Mouse (Mus musculus): ENCODE results near the gene Dpp3. TPM values are rescaled to one million over a fixed set of nuclear protein-coding genes. Genes with fewer than 3 reads are reported as not detected.
A peak's percentile ranks its signal among the peaks of the same experiment; 100 is the strongest.
"Not testable (repeated sequence)": the region's sequence is repeated elsewhere in the genome, so short reads cannot be mapped to it uniquely, and the experiment has no call there.

Dpp3 gene
- total and polyA plus RNA-seq, 3 experiments, result 93.0 to 313 (median 104) TPM

DNA sequence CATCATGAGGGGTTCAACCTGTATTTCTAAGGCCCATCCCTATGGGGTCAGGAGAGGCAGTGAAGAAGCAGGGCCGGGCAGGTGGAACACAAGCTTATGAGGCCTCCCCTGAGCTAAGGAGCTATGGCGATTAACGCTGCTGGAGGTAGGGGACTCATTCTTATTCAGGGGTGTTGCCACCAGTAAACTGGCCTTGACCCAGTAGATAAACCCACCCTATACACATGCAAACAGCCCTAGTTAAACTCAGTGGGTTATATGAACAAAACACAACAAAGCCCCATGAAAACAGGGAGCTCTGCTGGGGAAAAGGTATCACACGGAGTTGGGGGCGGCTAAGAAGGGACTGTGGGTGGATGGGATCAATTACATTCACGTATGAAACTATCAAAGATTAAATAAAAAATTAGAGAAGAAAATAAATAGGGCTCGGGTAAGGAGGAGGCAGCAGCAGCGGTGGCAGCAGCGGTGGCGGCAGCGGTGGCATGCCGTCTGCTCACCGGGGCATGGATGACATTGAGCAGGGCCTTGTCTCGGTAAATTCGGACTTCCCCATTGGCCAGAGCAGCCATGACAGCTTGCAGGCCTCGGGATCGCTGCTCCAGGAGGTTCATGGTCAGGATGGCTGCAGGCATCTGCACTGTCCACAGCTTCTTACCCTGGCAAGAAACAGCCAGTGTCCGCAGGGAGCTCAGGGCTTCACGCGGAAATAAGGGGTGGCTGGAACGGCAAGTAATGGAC, 31.1 kb downstream of the Dpp3 start:
- no peak for DNase-seq

DNA sequence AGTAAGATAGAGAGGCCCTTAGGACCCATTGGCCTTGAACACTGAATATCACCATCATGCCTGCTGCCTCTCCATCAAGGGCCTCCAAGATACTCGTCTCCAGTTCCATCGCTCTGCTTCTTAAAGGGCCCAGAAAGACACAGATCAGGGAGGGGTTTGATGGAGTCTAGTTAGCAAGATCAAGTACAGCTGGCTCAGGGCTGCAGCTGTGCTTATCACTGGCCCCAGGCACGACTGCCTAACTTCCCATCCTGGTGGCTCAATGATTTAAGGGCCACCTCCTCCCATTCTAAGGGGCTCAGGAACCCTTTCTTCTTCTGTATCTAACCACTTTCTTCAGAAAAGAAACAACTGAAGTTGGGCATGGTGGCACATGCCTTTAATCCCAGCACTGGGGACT, 36.3 kb downstream of the Dpp3 start:
- no peak for DNase-seq

DNA sequence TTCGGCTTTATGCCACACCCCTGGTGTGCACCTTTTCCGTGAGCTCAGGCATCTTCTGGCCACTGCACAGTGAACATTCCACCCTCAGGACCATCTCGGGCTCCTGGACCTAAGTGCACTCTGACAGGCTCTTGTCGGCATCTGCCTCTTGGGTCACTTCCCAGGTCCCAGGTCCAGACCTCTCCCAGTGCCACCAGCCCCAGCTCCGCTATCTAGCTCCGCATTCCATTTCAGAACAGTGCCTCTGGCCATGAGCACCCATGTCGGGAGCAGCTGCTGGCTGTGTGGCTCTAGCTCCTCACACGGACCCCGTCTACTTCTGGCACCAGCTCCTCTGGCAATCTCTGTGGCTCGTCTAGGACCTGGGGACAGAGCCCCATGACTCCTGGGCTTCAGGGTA, 38.3 kb downstream of the Dpp3 start:
- no peak for DNase-seq

DNA sequence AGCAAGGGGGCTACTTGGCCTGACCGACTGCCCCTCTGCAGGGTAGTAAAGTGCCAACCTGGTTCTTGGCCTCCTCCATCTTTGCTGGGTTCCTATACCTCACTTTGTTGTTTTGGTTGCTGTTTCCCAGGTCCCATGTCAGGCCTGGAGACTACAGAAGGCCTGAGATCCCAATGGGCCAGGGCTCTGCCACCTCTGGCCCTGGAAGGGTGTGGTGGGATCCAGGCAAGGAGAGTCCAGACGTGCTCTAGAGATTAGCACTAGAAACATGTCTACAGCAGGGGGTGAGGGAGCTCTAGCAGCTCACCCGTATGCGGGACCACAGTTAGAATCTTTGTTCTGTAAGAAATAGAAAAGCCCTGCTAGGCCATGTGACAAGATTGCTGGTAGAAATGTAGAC, 44.1 kb downstream of the Dpp3 start:
- DNase-seq, result no peak

DNA sequence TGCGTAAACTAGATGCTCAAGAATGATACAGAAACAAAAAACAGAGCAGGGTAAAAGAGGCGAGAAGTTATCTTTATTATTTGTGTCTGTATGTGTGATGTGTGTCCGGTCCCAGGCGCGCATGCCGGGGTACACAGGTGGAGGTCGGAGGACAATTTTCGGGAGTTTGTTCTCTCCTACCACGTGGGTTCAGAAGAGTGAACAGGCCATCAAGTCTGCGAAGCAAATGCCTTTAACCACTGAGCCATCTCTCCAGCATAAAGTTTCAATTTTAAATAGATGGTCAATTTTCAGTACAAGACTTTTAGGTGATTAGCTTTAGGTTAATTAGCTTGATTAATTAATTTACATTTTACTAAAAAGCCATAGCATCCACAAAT, 48.8 kb downstream of the Dpp3 start:
- no peak for DNase-seq

DNA sequence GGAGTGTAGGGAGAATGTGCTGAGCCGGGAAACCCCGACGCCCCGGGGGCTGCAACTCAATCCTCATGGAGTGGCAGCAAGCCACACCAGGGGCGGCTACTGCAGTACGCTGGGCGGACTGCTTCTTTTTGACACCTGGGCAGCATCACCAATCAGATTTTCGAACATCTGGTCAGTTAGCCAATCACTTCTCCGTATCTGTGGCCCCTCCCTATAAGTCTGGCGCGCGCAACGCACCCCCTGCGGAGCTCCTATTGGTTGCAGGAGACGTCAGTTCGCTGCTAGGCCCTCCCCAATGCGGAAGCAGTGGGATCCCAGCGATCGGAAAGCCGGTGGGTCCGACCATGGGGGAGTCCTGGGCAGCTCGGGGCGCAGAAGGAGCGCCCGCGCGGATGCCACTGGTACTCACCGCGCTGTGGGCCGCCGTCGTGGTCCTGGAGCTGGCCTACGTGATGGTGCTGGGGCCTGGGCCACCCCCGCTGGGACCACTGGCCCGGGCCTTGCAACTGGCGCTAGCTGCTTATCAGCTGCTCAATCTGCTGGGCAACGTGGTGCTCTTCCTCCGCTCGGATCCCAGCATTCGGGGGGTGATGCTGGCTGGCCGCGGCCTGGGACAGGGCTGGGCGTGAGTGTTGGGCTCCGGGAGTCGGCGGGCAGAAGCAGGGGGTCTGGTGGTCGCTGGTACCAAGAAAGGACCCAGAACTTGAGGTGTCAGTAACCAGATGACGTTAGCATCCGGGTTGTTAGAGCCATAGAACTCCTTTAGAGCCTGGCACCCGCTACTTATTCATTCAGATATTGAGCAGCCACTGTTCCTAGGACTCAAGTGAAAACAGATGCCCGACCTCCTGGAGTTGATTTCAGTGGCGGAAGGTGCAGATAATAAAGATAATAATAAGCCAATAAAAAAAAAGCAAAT, 49.4 kb downstream of the Dpp3 start, which contains the start of gene Zdhhc24:
TSS of gene Zdhhc24 (plus strand) at position 264 of the 919 bp plus-strand sequence.
- peak; percentile 98 for DNase-seq

DNA sequence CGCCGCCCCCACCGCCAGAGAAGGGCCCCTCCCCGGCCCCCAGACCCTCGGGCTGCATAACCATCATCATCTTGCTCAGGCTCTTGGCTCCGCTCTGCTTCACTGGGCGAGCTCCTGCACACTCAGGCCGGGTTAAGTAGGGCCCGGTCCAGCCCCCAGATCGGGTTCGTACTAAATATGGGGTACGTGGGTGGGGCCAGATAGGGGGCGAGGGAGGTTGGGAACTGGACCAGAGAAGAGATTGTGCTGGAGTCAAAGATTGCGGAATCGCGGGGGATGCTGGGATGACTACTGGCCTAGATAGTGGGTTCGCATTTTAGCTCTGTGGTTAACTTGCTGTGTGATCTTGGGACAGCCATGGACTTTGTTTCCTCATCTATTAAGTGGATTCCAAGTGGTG, 50.3 kb downstream of the Dpp3 start, which contains the start of gene Actn3:
TSS of gene Actn3 (minus strand) at position 125 of the 400 bp plus-strand sequence.
- no peak for DNase-seq

DNA sequence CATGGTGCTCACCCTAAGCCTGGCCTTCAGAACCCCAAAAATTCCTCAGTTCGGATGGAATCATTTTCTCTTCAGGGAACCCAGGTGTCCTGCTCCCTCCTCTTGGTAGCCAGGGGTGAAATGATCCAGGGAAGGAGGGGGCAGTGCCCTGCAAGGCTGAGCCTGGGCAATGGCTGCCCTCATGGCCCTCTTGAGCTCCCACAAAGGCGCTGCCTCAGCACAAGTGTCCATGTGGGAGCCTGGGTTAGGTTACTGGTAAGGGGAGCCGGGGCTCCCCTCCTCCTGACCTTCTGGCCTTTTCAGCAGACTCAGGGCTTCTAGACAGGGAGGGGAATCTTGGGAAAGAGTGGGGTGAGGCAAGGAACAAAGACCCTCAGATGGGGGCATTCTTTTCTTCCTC, 51.3 kb downstream of the Dpp3 start:
- DNase-seq, result no peak

DNA sequence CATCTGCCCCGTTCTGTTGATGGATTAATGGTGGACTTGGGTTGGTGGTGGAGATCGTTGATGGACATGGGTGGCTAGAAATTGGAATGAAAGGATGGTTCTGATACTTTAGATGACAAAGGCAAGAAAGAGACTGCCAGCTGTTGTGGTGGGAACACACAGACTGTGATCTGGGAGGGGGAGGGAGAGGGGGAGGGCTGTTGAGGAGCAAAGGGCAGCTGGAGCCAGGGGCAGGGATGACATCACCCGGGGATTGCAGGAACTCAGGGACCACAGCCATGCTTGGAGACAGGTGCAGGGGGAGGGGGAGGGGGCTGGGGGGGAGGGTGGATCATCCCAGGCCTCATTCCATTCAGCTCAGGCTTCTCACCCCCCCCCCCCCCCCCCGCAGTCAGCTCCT, 51.8 kb downstream of the Dpp3 start:
- DNase-seq, result no peak

DNA sequence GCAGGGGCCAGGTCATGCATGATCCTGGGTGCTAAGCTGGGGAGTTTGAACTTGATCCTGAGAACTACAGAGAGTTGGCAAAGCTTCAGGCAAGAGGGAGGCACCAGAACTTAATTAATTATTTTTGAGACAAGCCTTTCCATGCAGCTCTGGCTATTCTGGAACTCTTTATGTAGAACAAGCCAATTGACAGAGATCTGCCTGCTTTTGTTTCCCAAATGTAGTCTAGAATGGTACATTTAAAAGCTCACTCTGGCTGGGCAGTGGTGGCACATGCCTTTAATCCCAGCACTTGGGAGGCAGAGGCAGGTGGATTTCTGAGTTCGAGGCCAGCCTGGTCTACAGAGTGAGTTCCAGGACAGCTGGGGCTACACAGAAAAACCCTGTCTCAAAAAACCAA, 53.5 kb downstream of the Dpp3 start:
- not testable (repeated sequence) for DNase-seq

DNA sequence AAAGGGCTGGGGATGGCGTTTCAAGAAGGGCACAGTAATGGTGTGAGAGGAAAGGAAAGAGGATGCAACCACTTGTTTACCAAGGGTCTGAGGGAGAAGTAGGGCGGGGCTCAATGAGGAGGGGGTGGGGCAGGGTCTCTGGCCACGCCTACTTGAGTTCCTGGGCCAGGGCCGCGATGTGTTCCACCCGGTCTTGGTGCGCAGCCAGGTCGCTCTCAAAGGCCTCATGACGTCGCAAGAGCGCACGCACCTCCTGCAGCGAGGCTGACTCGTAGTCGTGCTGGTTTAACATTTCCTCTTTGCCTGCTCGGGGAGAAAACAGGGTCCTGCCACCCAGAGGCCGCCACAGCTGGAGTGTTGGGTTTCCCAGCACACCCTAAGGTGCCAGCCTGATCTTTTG, 62.9 kb downstream of the Dpp3 start:
- peak; percentile 39 for DNase-seq

DNA sequence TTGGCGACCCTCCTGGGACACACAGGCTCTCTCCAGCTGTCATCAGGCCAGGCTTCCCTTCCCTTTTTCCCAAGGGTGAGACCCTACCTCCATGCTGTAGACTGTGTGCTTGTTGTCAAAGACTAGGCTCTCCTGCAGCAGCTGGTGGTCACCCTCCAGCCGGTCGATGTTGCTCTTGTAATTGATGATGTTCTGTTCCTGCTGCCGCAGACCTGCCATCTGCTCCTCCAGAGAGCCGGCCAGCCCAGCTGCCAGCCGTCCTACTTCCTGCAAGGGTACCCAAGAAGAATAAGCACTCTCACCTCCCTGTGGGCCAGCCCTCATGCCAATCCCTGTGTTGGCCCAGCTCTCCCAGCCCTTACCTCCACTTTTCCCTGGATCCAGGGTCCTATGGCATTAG, 65.0 kb downstream of the Dpp3 start:
- no peak for DNase-seq

DNA sequence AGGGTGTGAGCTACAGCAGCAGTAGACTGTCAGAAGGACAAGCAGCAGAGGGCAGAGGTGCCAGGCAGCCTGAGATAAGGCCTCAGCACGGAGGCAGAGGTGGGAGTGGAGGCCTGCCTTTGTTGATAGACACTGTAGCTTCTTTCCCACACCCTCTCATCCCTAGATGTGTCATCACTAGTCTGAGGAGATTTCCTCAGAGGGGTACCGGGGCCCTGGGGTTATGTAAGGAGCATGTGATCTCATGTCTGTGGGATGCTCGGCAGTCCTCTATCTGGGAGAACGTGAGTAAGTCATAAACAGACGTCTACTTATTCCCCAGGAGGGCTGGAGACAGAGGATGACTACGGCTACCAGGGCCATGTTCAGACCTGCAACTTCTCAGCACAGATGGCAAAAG, 69.0 kb downstream of the Dpp3 start:
- no peak for DNase-seq

Other genes starting within 250 kb of the Dpp3 start
- under 1 TPM in 1 of 2 experiments, not detected in 1; 0.12 TPM for gene Gm960, start 229.6 kb downstream of the Dpp3 start, total RNA-seq (2021)
- gene Gm960, start 229.6 kb downstream of the Dpp3 start, polyA plus RNA-seq (2012; rRNA removed), result 0.27 and 2.3 TPM in 2 replicates
- gene Sptbn2, start 217.1 kb downstream of the Dpp3 start, total RNA-seq (2021), result under 1 TPM; 0.58 to 0.83 TPM
- 0.30 and 0.42 TPM in 2 replicates for gene Sptbn2, start 217.1 kb downstream of the Dpp3 start, polyA plus RNA-seq (2012; rRNA removed)
- 10 to 100 TPM; 12.4 to 17.9 TPM for gene Rbm4b, start 171.8 kb downstream of the Dpp3 start, total RNA-seq (2021)
- 5.8 and 7.4 TPM in 2 replicates for gene Rbm4b, start 171.8 kb downstream of the Dpp3 start, polyA plus RNA-seq (2012; rRNA removed)
- gene Rbm4, start 134.4 kb downstream of the Dpp3 start, total RNA-seq (2021), result 10 to 100 TPM; 50.2 to 72.7 TPM
- gene Rbm4, start 134.4 kb downstream of the Dpp3 start, polyA plus RNA-seq (2012; rRNA removed), result 11.8 and 14.7 TPM in 2 replicates
- 10 to 100 TPM; 15.3 to 25.3 TPM for gene Gm21992, start 116.7 kb downstream of the Dpp3 start, total RNA-seq (2021)
- gene Gm21992, start 116.7 kb downstream of the Dpp3 start, polyA plus RNA-seq (2012; rRNA removed), result 24.1 and 31.9 TPM in 2 replicates
- gene Rbm14, start 116.7 kb downstream of the Dpp3 start, total RNA-seq (2021), result 10 to 100 TPM; 37.9 to 45.9 TPM
- 83.4 and 97.2 TPM in 2 replicates for gene Rbm14, start 116.7 kb downstream of the Dpp3 start, polyA plus RNA-seq (2012; rRNA removed)
- gene Ccs, start 89.0 kb downstream of the Dpp3 start, total RNA-seq (2021), result 100 to 1,000 TPM in 1 of 2 experiments, 10 to 100 TPM in 1; 63.8 to 107 TPM
- 79.1 and 102 TPM in 2 replicates for gene Ccs, start 89.0 kb downstream of the Dpp3 start, polyA plus RNA-seq (2012; rRNA removed)
- under 1 TPM; 0.17 to 0.20 TPM for gene Ccdc87, start 88.9 kb downstream of the Dpp3 start, total RNA-seq (2021)
- 0.09 TPM in 1 of 2 replicates, not detected in the other for gene Ccdc87, start 88.9 kb downstream of the Dpp3 start, polyA plus RNA-seq (2012; rRNA removed)
- gene Ctsf, start 73.2 kb downstream of the Dpp3 start, total RNA-seq (2021), result 100 to 1,000 TPM; 214 to 421 TPM
- 1,208 and 1,259 TPM in 2 replicates for gene Ctsf, start 73.2 kb downstream of the Dpp3 start, polyA plus RNA-seq (2012; rRNA removed)
- gene Actn3, start 50.4 kb downstream of the Dpp3 start, total RNA-seq (2021), result 1 to 10 TPM in 1 of 2 experiments, under 1 TPM in 1; 0.43 to 1.0 TPM
- 0.16 and 0.47 TPM in 2 replicates for gene Actn3, start 50.4 kb downstream of the Dpp3 start, polyA plus RNA-seq (2012; rRNA removed)
- gene Zdhhc24, start 49.6 kb downstream of the Dpp3 start, total RNA-seq (2021), result 10 to 100 TPM; 16.7 to 21.8 TPM
- gene Zdhhc24, start 49.6 kb downstream of the Dpp3 start, polyA plus RNA-seq (2012; rRNA removed), result 78.3 and 80.4 TPM in 2 replicates
- gene Bbs1, start 21.7 kb downstream of the Dpp3 start, total RNA-seq (2021), result 10 to 100 TPM in 1 of 2 experiments, 1 to 10 TPM in 1; 5.9 to 13.9 TPM
- 6.1 and 6.2 TPM in 2 replicates for gene Bbs1, start 21.7 kb downstream of the Dpp3 start, polyA plus RNA-seq (2012; rRNA removed)
- gene Peli3, start 14.8 kb upstream of the Dpp3 start, total RNA-seq (2021), result 10 to 100 TPM in 1 of 2 experiments, 1 to 10 TPM in 1; 8.9 to 11.8 TPM
- 15.4 and 16.5 TPM in 2 replicates for gene Peli3, start 14.8 kb upstream of the Dpp3 start, polyA plus RNA-seq (2012; rRNA removed)
- gene Mrpl11, start 33.9 kb upstream of the Dpp3 start, total RNA-seq (2021), result 10 to 100 TPM; 43.1 to 60.6 TPM
- gene Mrpl11, start 33.9 kb upstream of the Dpp3 start, polyA plus RNA-seq (2012; rRNA removed), result 16.3 and 19.7 TPM in 2 replicates
- under 1 TPM; 0.43 to 0.55 TPM for gene Npas4, start 62.0 kb upstream of the Dpp3 start, total RNA-seq (2021)
- gene Npas4, start 62.0 kb upstream of the Dpp3 start, polyA plus RNA-seq (2012; rRNA removed), result 1.1 and 1.3 TPM in 2 replicates
- gene Slc29a2, start 95.6 kb upstream of the Dpp3 start, total RNA-seq (2021), result 1 to 10 TPM; 4.3 to 6.9 TPM
- 12.6 and 13.4 TPM in 2 replicates for gene Slc29a2, start 95.6 kb upstream of the Dpp3 start, polyA plus RNA-seq (2012; rRNA removed)
- gene B4gat1, start 110.5 kb upstream of the Dpp3 start, total RNA-seq (2021), result 10 to 100 TPM; 27.8 to 44.9 TPM
- gene B4gat1, start 110.5 kb upstream of the Dpp3 start, polyA plus RNA-seq (2012; rRNA removed), result 49.9 and 51.8 TPM in 2 replicates
- 1 to 10 TPM; 1.6 to 2.6 TPM for gene AC124502.3, start 110.6 kb upstream of the Dpp3 start, total RNA-seq (2021)
- 0.55 and 0.89 TPM in 2 replicates for gene AC124502.3, start 110.6 kb upstream of the Dpp3 start, polyA plus RNA-seq (2012; rRNA removed)
- gene Brms1, start 113.1 kb upstream of the Dpp3 start, total RNA-seq (2021), result 10 to 100 TPM; 28.5 to 28.8 TPM
- gene Brms1, start 113.1 kb upstream of the Dpp3 start, polyA plus RNA-seq (2012; rRNA removed), result 30.3 and 36.2 TPM in 2 replicates
- gene Rin1, start 122.2 kb upstream of the Dpp3 start, total RNA-seq (2021), result 1 to 10 TPM; 3.1 to 9.6 TPM
- 8.8 and 11.6 TPM in 2 replicates for gene Rin1, start 122.2 kb upstream of the Dpp3 start, polyA plus RNA-seq (2012; rRNA removed)
- 10 to 100 TPM; 10.4 to 19.8 TPM for gene Cd248, start 139.8 kb upstream of the Dpp3 start, total RNA-seq (2021)
- 23.4 and 24.1 TPM in 2 replicates for gene Cd248, start 139.8 kb upstream of the Dpp3 start, polyA plus RNA-seq (2012; rRNA removed)
- 1 to 10 TPM; 1.2 to 2.9 TPM for gene Tmem151a, start 157.2 kb upstream of the Dpp3 start, total RNA-seq (2021)
- 4.8 and 5.0 TPM in 2 replicates for gene Tmem151a, start 157.2 kb upstream of the Dpp3 start, polyA plus RNA-seq (2012; rRNA removed)
- 10 to 100 TPM; 69.5 to 82.3 TPM for gene Yif1a, start 160.3 kb upstream of the Dpp3 start, total RNA-seq (2021)
- gene Yif1a, start 160.3 kb upstream of the Dpp3 start, polyA plus RNA-seq (2012; rRNA removed), result 135 and 147 TPM in 2 replicates
- gene Cnih2, start 170.2 kb upstream of the Dpp3 start, total RNA-seq (2021), result 1 to 10 TPM; 1.2 to 2.4 TPM
- gene Cnih2, start 170.2 kb upstream of the Dpp3 start, polyA plus RNA-seq (2012; rRNA removed), result 7.1 and 13.2 TPM in 2 replicates
- 100 to 1,000 TPM; 166 to 194 TPM for gene Rab1b, start 178.8 kb upstream of the Dpp3 start, total RNA-seq (2021)
- 335 and 337 TPM in 2 replicates for gene Rab1b, start 178.8 kb upstream of the Dpp3 start, polyA plus RNA-seq (2012; rRNA removed)
- gene Klc2, start 190.3 kb upstream of the Dpp3 start, total RNA-seq (2021), result 10 to 100 TPM; 44.2 to 48.1 TPM
- gene Klc2, start 190.3 kb upstream of the Dpp3 start, polyA plus RNA-seq (2012; rRNA removed), result 95.3 and 101 TPM in 2 replicates

Data from adrenal gland, adult 2 months (tissue).